Mouse (Mus musculus) bone marrow macrophage, adult 2 months (primary cell): ENCODE measurements around the gene Apod.

Source experiments
- CTCF ChIP-seq: IDR thresholded peaks from 2 replicates; pipeline ENCODE4 v1.5.1; 2012; ENCODE audit warnings: low read depth, mild to moderate bottlenecking, low read length, moderate library complexity
- POLR2A ChIP-seq: IDR thresholded peaks from 2 replicates; pipeline ENCODE4 v1.6.1; 2012; ENCODE audit warnings: mild to moderate bottlenecking, low read depth, low read length, borderline replicate concordance

GRCm38 (mm10) chr16:31274084-31274483 is 40.5 kb downstream of the Apod start:
- no peak for TF ChIP-seq CTCF
- TF ChIP-seq POLR2A, result no peak
